Mouse (Mus musculus) intestine, embryonic 14.5 days (tissue): ENCODE measurements at regions not wholly inside any gene's neighbourhood (a gene's known extent, or its start where the extent isn't known, plus 50 kb on each side); places are given as distances from the start of the nearest gene placed in this dataset.
"Not testable (repeated sequence)": the region's sequence is repeated elsewhere in the genome, so short reads cannot be mapped to it uniquely, and the experiment has no call there.

Source experiments
- ATAC-seq: fragments of 200-750 bp; cut with Nextera tagmentation; replicated peaks from 2 replicates; pipeline ENCODE4 v1.8.0; 2017; ENCODE audit warnings: low read depth, moderate number of reproducible peaks, moderate TSS enrichment, moderate library complexity; ENCODE audit not compliant: low FRiP score, low TSS enrichment
- DNase-seq: peaks from one replicate; pipeline ENCODE4 v3.0.0-alpha.2; 2018; ENCODE audit warnings: low spot score
- H3K27ac ChIP-seq: fragments of 300-500 bp; sonication (generic); 2 replicates; pipeline ENCODE4 v1.5.1; 2014; ENCODE audit warnings: low read depth, mild to moderate bottlenecking, control low read depth
- H3K27me3 ChIP-seq: fragments of 300-500 bp; sonication (generic); replicated peaks from 2 replicates; pipeline ENCODE4 v1.6.1; 2014; ENCODE audit warnings: low read length, control low read depth; ENCODE audit not compliant: control insufficient read depth, insufficient read depth
- H3K36me3 ChIP-seq: fragments of 300-500 bp; sonication (generic); 2 replicates; pipeline ENCODE4 v1.6.1; 2014; ENCODE audit warnings: low read length, control low read depth; ENCODE audit not compliant: control insufficient read depth, insufficient read depth
- H3K4me1 ChIP-seq: fragments of 300-500 bp; sonication (generic); replicated peaks from 2 replicates; pipeline ENCODE4 v1.6.1; 2014; ENCODE audit warnings: low read length, control low read depth, mixed read lengths; ENCODE audit not compliant: control insufficient read depth, insufficient read depth
- H3K4me2 ChIP-seq: fragments of 300-500 bp; sonication (generic); 2 replicates; pipeline ENCODE4 v1.6.1; 2014; ENCODE audit warnings: low read length
- H3K4me3 ChIP-seq: fragments of 300-500 bp; sonication (generic); 2 replicates; pipeline ENCODE4 v1.5.1; 2014; ENCODE audit warnings: low read depth, low read length, control low read depth, mixed read lengths
- H3K9ac ChIP-seq: fragments of 300-500 bp; sonication (generic); 2 replicates; pipeline ENCODE4 v1.6.1; 2014; ENCODE audit warnings: mild to moderate bottlenecking, low read length
- H3K9me3 ChIP-seq: fragments of 300-500 bp; sonication (generic); 2 replicates; pipeline ENCODE4 v1.6.1; 2016; ENCODE audit warnings: low read length, control low read depth; ENCODE audit not compliant: control insufficient read depth
- WGBS: fragments of 180-500 bp; shearing (Covaris S2); extraction: QIAGEN DNeasy Blood & Tissue Kit; methylation state at CpG from one replicate; pipeline ENCODE4 v1.1.7; 2014; 5-methylcytosine and 5-hydroxymethylcytosine counted together

DNA sequence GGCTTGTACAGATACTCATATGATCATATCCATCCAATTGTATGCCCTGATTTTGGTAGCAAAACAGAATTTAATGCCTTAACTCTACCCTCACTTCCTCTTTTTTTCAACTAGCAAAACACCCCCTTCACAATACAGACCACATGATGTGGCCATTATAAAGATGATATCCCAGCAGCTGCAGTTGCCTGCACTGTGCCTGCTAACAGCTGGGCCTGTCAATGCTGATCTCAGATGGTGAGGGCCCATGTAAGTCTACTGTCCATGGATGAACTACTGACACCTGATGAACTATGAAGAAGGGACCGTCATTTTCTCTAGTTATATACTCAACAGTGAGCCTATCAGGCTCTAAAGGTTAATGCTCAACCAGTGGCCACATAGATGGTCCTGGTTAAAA is 191.8 kb upstream of the Fmr1 start:
- no peak overlapping the region for H3K27ac ChIP-seq
- H3K4me2 ChIP-seq, result no peak overlapping the region
- no peaks in the 10 kb centered on the region for H3K4me1 ChIP-seq
- WGBS, result 90% methylated on average over 1 of the region's 1 CpGs
- no peak for ATAC-seq
- H3K9ac ChIP-seq, result no peak overlapping the region
- no peaks in the 10 kb centered on the region for H3K27me3 ChIP-seq
- H3K36me3 ChIP-seq, result no peaks in the 10 kb centered on the region
- no peak overlapping the region for H3K4me3 ChIP-seq
- no peaks in the 10 kb centered on the region for H3K9me3 ChIP-seq
- no peak for DNase-seq

DNA sequence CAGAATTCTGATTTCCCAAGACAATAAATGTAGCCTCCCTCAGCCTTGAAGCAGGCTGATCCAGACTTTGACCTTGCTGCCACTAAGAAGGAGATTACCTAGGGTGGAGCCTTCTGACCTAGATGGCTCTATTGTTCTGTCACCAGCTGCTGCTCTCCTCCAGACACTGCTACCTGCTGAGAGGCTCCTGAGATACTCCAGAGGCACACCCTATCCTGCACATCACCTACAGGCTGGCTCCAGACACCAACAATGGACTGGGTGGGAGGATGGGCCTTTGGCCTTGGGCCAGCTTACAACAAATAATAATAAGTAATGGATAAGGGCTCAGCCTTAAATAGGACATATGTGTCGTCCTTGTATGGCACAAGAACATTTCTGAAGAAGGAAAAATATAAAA is 186.3 kb upstream of the Fmr1 start:
- not testable (repeated sequence) for H3K27me3 ChIP-seq, H3K36me3 ChIP-seq, DNase-seq, ATAC-seq, H3K4me1 ChIP-seq, H3K4me2 ChIP-seq, H3K27ac ChIP-seq, H3K4me3 ChIP-seq, H3K9me3 ChIP-seq, H3K9ac ChIP-seq
- 63% methylated on average over 1 of the region's 1 CpGs for WGBS

DNA sequence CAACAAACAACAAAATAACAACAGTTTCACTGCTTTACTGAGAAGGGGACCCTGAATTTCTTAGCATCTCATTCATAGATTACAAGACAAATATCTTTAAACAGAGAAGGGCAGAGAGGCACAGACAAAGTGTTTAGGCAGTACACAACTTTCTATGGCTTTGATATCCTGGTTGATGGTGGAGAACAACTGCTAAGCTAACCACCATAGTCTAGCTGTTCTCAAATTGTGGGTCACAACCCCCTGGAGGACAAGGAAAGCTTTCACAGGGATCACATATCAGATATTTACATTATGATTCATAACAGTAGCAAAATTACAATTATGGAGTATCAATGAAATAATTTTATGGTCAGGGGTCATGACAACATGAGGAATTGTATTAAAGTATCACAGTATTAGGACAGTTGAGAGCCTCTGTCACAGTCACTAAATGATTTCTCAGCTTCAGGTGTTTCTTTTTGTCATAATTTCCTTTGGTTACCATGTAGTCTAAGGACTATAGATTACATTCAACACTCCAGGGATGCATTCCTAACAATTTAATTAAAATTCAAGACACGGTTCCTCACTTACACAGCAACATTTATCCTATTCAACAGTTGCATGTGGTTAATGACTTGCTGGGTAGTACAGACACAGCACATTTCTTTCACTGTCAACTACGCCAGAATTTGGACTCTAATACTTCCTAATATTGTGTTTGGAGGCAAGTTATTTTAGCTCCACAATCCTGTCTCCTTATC is 183.8 kb upstream of the Fmr1 start:
- H3K4me3 ChIP-seq, result no peak overlapping the region
- H3K9ac ChIP-seq, result no peak overlapping the region
- H3K4me1 ChIP-seq, result no peaks in the 10 kb centered on the region
- H3K4me2 ChIP-seq, result no peak overlapping the region
- H3K27ac ChIP-seq, result no peak overlapping the region
- no peaks in the 10 kb centered on the region for H3K27me3 ChIP-seq
- H3K36me3 ChIP-seq, result no peaks in the 10 kb centered on the region
- no peaks in the 10 kb centered on the region for H3K9me3 ChIP-seq
- no peak for DNase-seq
- no peak for ATAC-seq
- WGBS, result 78% methylated on average over 2 of the region's 2 CpGs

DNA sequence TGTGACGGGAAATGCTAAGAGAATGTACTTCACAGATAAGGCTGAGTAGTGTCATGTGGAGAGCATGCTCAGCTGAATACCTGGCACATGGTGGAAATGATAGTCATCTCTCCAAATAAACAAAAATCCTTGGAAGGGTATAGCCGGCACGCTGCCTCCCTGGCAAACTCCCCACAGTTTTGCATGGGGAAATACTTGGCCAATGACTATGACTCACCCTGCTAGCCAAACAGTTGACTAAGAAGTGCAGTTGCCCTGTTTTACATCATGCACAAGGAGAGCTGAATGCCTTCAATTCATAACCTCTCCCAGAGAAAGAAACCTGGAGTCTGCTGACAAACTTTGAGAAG is 183.2 kb upstream of the Fmr1 start:
- Histone ChIP-seq H3K9me3 (no peaks in the 10 kb centered on the region), H3K4me2 (no peak overlapping the region), H3K36me3 (no peaks in the 10 kb centered on the region), H3K27me3 (no peaks in the 10 kb centered on the region), H3K9ac (no peak overlapping the region), H3K4me1 (no peaks in the 10 kb centered on the region), H3K4me3 (no peak overlapping the region), H3K27ac (no peak overlapping the region)
- no peak for DNase-seq
- ATAC-seq, result no peak
- 36% methylated on average over 3 of the region's 3 CpGs for WGBS

DNA sequence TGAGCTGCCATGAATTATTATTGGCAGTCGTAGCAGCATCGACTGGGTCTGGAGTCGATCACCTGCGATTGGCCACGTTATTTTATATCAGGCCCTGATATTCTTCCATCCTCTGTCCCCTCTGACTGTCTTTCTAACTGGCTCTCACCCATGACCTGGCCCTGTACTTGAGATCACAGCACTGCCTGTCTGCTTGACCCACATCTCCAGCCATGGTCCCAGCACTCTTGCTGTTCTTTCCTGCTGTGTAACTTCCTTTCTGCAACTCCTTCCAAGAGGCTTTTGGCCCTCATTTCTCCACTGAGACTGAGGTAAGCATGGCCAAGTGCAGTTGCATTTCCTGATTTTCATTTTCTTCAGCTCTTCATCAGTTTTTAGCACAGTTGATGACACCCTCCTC is 182.6 kb upstream of the Fmr1 start:
- H3K4me2 ChIP-seq, result no peak overlapping the region
- H3K4me1 ChIP-seq, result no peaks in the 10 kb centered on the region
- DNase-seq (no peak), ATAC-seq (no peak)
- 94% methylated on average over 5 of the region's 5 CpGs for WGBS
- H3K4me3 ChIP-seq, result no peak overlapping the region
- no peaks in the 10 kb centered on the region for H3K9me3 ChIP-seq
- no peaks in the 10 kb centered on the region for H3K36me3 ChIP-seq
- H3K9ac ChIP-seq, result no peak overlapping the region
- H3K27ac ChIP-seq, result no peak overlapping the region
- H3K27me3 ChIP-seq, result no peaks in the 10 kb centered on the region

DNA sequence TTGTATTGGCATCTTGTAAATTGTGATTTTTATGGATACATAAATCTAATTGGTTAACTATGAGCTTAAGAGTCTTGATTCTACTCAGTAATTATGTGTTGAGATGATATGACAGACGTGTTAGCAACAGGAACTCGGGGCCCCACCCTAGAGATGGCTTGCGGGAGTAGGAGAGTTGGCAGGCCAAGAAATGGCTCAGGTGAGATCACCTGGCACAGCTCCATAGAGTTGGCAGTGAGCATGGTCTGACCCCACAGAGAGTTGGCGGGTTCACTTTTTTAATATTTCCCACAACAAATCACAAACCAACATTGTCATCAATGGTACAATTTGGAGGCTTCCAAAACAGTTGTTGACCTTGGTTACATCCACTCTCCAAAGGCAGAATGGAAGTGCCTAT is 180.5 kb upstream of the Fmr1 start:
- no peak overlapping the region for H3K4me2 ChIP-seq
- H3K9ac ChIP-seq, result no peak overlapping the region
- no peak for DNase-seq
- H3K9me3 ChIP-seq, result no peaks in the 10 kb centered on the region
- ATAC-seq, result no peak
- no peaks in the 10 kb centered on the region for H3K27me3 ChIP-seq
- H3K4me3 ChIP-seq, result no peak overlapping the region
- H3K4me1 ChIP-seq, result no peaks in the 10 kb centered on the region
- 93% methylated on average over 4 of the region's 4 CpGs for WGBS
- H3K27ac ChIP-seq, result no peak overlapping the region
- H3K36me3 ChIP-seq, result no peaks in the 10 kb centered on the region

DNA sequence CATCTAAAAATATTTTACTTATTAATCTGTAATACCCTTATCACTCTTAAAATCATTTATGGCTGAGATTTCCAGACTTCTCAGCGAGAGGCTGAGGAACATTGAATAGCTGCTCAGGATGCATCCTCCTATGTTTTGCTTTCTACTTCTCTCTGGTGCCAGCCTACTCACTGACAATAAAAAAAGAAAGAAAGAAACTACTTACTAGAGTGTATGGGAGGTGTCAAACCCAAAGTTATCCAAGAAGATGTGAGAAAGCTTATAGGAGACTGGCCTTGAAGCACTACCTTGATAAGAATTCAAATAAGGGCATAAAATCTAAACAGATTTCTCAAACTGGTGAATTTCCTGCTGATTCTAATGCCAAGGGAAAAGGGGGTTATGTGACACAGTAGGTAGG is 175.4 kb upstream of the Fmr1 start:
- no peaks in the 10 kb centered on the region for H3K9me3 ChIP-seq
- no peaks in the 10 kb centered on the region for H3K36me3 ChIP-seq
- DNase-seq (no peak), ATAC-seq (no peak)
- WGBS, result 86% methylated on average over 1 of the region's 1 CpGs
- H3K4me1 ChIP-seq, result no peaks in the 10 kb centered on the region
- H3K4me3 ChIP-seq, result no peak overlapping the region
- H3K27ac ChIP-seq, result no peak overlapping the region
- no peak overlapping the region for H3K9ac ChIP-seq
- H3K4me2 ChIP-seq, result no peak overlapping the region
- no peaks in the 10 kb centered on the region for H3K27me3 ChIP-seq

DNA sequence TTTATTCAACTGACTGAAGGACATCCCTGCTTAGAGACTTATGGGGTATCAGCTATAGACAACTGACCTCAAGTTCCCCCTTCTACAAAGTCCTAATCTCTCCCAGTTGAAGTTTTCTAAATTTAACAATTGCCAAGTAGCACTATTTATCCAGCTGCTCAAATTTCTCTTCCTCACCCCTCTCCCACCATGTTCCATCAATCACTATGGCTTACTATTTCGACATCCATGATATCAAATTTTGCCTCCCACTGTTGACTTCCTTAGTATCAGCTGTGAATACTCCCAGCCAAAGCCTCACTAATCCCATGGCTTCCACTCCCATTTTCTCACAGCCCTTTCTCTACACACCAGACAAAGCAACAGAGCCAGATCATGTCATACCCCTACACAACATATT is 170.7 kb upstream of the Fmr1 start:
- no peak for DNase-seq
- Histone ChIP-seq H3K9me3 (no peaks in the 10 kb centered on the region), H3K4me1 (no peaks in the 10 kb centered on the region), H3K9ac (no peak overlapping the region), H3K4me3 (no peak overlapping the region), H3K27me3 (no peaks in the 10 kb centered on the region), H3K27ac (no peak overlapping the region), H3K4me2 (no peak overlapping the region), H3K36me3 (no peaks in the 10 kb centered on the region)
- WGBS, result 62% methylated on average over 1 of the region's 1 CpGs
- ATAC-seq, result no peak

DNA sequence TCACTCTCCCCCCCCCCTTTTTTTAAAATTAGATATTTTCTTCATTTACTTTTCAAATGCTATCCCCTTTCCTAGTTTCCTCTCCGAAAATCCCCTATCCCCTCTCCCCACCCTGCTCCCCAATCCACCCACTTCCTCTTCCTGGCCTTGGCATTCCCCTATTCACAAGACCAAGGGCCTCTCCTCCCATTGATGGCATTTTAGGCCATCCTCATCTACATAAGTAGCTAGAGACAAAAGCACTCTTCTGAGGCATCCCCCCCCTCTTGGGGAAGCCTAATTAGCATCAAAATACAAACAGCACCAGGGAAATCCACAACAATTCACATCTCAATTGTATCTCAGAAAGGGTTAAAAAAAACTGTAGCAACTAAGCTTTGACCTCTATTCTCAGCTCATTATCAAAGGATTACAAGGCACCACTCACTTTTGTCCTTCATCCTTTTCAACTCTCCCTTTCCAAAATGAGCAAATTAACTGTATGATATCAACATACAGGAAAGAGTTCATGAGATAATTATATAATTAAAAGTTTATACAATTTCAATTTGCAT is 166.1 kb upstream of the Fmr1 start:
- WGBS, result 25% methylated on average over 1 of the region's 1 CpGs
- no peaks in the 10 kb centered on the region for H3K9me3 ChIP-seq
- no peak overlapping the region for H3K4me2 ChIP-seq
- no peaks in the 10 kb centered on the region for H3K4me1 ChIP-seq
- H3K36me3 ChIP-seq, result no peaks in the 10 kb centered on the region
- no peaks in the 10 kb centered on the region for H3K27me3 ChIP-seq
- H3K9ac ChIP-seq, result no peak overlapping the region
- DNase-seq (no peak), ATAC-seq (no peak)
- H3K4me3 ChIP-seq, result no peak overlapping the region
- H3K27ac ChIP-seq, result no peak overlapping the region
